ENCODE assay signal across 10 mouse cellular contexts in genomic region chr14:63054729-63055128, GRCm38 (mm10). TPM values are rescaled to one million over a fixed set of nuclear protein-coding genes. Genes with fewer than 3 reads are reported as not detected.
DNase-seq lines count a peak whose midpoint lies in the region; ATAC-seq and TF ChIP-seq lines count a peak whose summit lies in the region.
"Had no signal": no experiment of that assay in that cellular context is flagged by ENCODE, and none has a peak within 500 bp of the region (broad histone marks: within the 10 kb centered on the region; RNA-seq: fewer than 3 reads in every experiment).

No protein-coding gene starts in this region.

- peaks cover 7% of the 10 kb centered on the region for H3K4me1 ChIP-seq in forebrain, embryonic 10.5 days
- H3K4me1 ChIP-seq in forebrain, embryonic 12.5 days = peaks cover 3% of the 10 kb centered on the region; the same call in 1 of the 2 replicates
- no peaks in the 10 kb centered on the region for H3K4me1 ChIP-seq in embryonic facial prominence, embryonic 14.5 days (ENCODE audit: control insufficient read depth, insufficient read depth, low read length)
- peaks cover 22% of the 10 kb centered on the region for H3K4me1 ChIP-seq in heart, embryonic 15.5 days (replicated peaks)

- peak overlapping the region; percentile 21; the same call in 1 of the 2 replicates for H3K27ac ChIP-seq in forebrain, embryonic 10.5 days
- no peak overlapping the region for H3K27ac ChIP-seq in forebrain, embryonic 12.5 days
- H3K27ac ChIP-seq in embryonic facial prominence, embryonic 14.5 days (replicated peaks; ENCODE audit: low read depth, low read length) = no peak overlapping the region
- peak overlapping the region; percentile 83 for H3K27ac ChIP-seq in heart, embryonic 15.5 days
- H3K27ac ChIP-seq: midbrain, embryonic 12.5 days had no signal

- no peaks in the 10 kb centered on the region for H3K36me3 ChIP-seq in forebrain, embryonic 10.5 days (replicated peaks)
- no peaks in the 10 kb centered on the region for H3K36me3 ChIP-seq in forebrain, embryonic 12.5 days (replicated peaks)
- H3K36me3 ChIP-seq in embryonic facial prominence, embryonic 14.5 days (ENCODE audit: control insufficient read depth, insufficient read depth, low read length) = no peaks in the 10 kb centered on the region
- H3K36me3 ChIP-seq in heart, embryonic 15.5 days = no peaks in the 10 kb centered on the region
- no peaks in the 10 kb centered on the region for H3K36me3 ChIP-seq in myocyte (ENCODE audit: control insufficient read depth, insufficient read depth)
- H3K36me3 ChIP-seq: midbrain, embryonic 12.5 days had no signal

- ATAC-seq in forebrain, embryonic 12.5 days (ENCODE audit: low FRiP score) = no peak
- peak; percentile 89 for ATAC-seq in embryonic facial prominence, embryonic 14.5 days (ENCODE audit: low read depth)
- peak; percentile 97 for ATAC-seq in heart, embryonic 15.5 days (replicated peaks; ENCODE audit: insufficient number of reproducible peaks, insufficient read depth, low FRiP score, low read depth)
- no peak for ATAC-seq in erythroblast, adult 5-6 weeks (replicated peaks; ENCODE audit: low FRiP score, poor library complexity, severe bottlenecking)

- H3K4me3 ChIP-seq in forebrain, embryonic 10.5 days = no peak overlapping the region
- H3K4me3 ChIP-seq in forebrain, embryonic 12.5 days (replicated peaks) = no peak overlapping the region
- no peak overlapping the region for H3K4me3 ChIP-seq in embryonic facial prominence, embryonic 14.5 days (ENCODE audit: low read depth, low read length)
- H3K4me3 ChIP-seq in heart, embryonic 15.5 days = no peak overlapping the region
- no peak overlapping the region for H3K4me3 ChIP-seq in myocyte
- H3K4me3 ChIP-seq: midbrain, embryonic 12.5 days had no signal

- no peaks in the 10 kb centered on the region for H3K9me3 ChIP-seq in forebrain, embryonic 10.5 days
- no peaks in the 10 kb centered on the region for H3K9me3 ChIP-seq in forebrain, embryonic 12.5 days
- H3K9me3 ChIP-seq in embryonic facial prominence, embryonic 14.5 days (ENCODE audit: control insufficient read depth, low read length) = no peaks in the 10 kb centered on the region
- no peaks in the 10 kb centered on the region for H3K9me3 ChIP-seq in heart, embryonic 15.5 days (replicated peaks)
- H3K9me3 ChIP-seq: midbrain, embryonic 12.5 days had no signal

- 39% methylated on average over 6 of the region's 6 CpGs for WGBS in forebrain, embryonic 10.5 days
- 46% methylated on average over 6 of the region's 6 CpGs for WGBS in forebrain, embryonic 12.5 days
- 21% methylated on average over 5 of the region's 6 CpGs for WGBS in embryonic facial prominence, embryonic 14.5 days
- WGBS in heart, embryonic 15.5 days = 4% methylated on average over 6 of the region's 6 CpGs

- no peak for DNase-seq in forebrain, embryonic 10.5 days (ENCODE audit: extremely low spot score, low spot score)
- DNase-seq in adrenal gland, postnatal 14 days = peak; percentile 93
- DNase-seq in embryonic facial prominence, embryonic 14.5 days (ENCODE audit: low spot score) = peak; percentile 70
- DNase-seq in layer of hippocampus, postnatal 10 days (ENCODE audit: low spot score in 2 of 2) = peak; percentile 26 to 30

- H3K79me2 ChIP-seq in myocyte (ENCODE audit: control insufficient read depth, insufficient read depth) = no peaks in the 10 kb centered on the region

- H3K4me2 ChIP-seq in forebrain, embryonic 12.5 days = no peak overlapping the region
- no peak overlapping the region for H3K4me2 ChIP-seq in embryonic facial prominence, embryonic 14.5 days (ENCODE audit: low read depth, low read length)
- H3K4me2 ChIP-seq in heart, embryonic 15.5 days = peak overlapping the region; percentile 41
- peak overlapping the region; percentile 59 for H3K4me2 ChIP-seq in myocyte (ENCODE audit: low read depth)
- H3K4me2 ChIP-seq: midbrain, embryonic 12.5 days had no signal

- H3K27me3 ChIP-seq in forebrain, embryonic 10.5 days (ENCODE audit: poor library complexity, severe bottlenecking) = no peaks in the 10 kb centered on the region
- H3K27me3 ChIP-seq in forebrain, embryonic 12.5 days = no peaks in the 10 kb centered on the region
- H3K27me3 ChIP-seq in embryonic facial prominence, embryonic 14.5 days (replicated peaks; ENCODE audit: control insufficient read depth, insufficient read depth, low read length) = no peaks in the 10 kb centered on the region
- H3K27me3 ChIP-seq in heart, embryonic 15.5 days = no peaks in the 10 kb centered on the region
- H3K27me3 ChIP-seq in myocyte (ENCODE audit: control insufficient read depth, insufficient read depth, insufficient read length) = no peaks in the 10 kb centered on the region
- H3K27me3 ChIP-seq: midbrain, embryonic 12.5 days had no signal

- TF ChIP-seq POLR2A in myocyte (IDR thresholded peaks at IDR 0.05; ENCODE audit: insufficient read length, low read depth) = peak; percentile 24

- no peak overlapping the region for H3K9ac ChIP-seq in forebrain, embryonic 12.5 days
- H3K9ac ChIP-seq in embryonic facial prominence, embryonic 14.5 days (ENCODE audit: low read depth, low read length) = no peak overlapping the region
- H3K9ac ChIP-seq in heart, embryonic 15.5 days = 0 out of 2 replicates have a peak overlapping the region, but pooled peaks have one; percentile 24
- H3K9ac ChIP-seq: midbrain, embryonic 12.5 days had no signal

- no peak overlapping the region for H3ac ChIP-seq in myocyte (ENCODE audit: control insufficient read depth, insufficient read length)

TF ChIP-seq in myocyte, 11 proteins besides CTCF, POLR2A, EP300 and RAD21:
- TF ChIP-seq REST (IDR thresholded peaks at IDR 0.05; ENCODE audit: insufficient read depth, insufficient read length) = no peak
- peak in 2 of 3 experiments; percentile 44 to 47 for TF ChIP-seq MYOD1 (IDR thresholded peaks at IDR 0.05; ENCODE audit: control insufficient read depth in 1 of 3, insufficient read length in 2 of 3, low read depth in 2 of 3)
- TF ChIP-seq MAX (IDR thresholded peaks at IDR 0.05; ENCODE audit: low read depth) = no peak

RNA-seq across cellular contexts. Expression of gene Defb30, which starts 5.0 kb away (rescaled TPM):
- not detected in 2 replicates for polyA plus RNA-seq in forebrain, embryonic 10.5 days (2016; fragmentation: Nextera tagmentation; extraction: Ambion mirVana)
- not detected in 2 replicates for polyA plus RNA-seq in forebrain, embryonic 12.5 days (2016; fragmentation: Nextera tagmentation; extraction: Ambion mirVana)
- not detected in 2 replicates for total RNA-seq in adrenal gland, postnatal 14 days (2021)
- polyA plus RNA-seq in embryonic facial prominence, embryonic 14.5 days (2014; fragmentation: Nextera tagmentation; extraction: Ambion mirVana) = not detected in 2 replicates
- polyA plus RNA-seq in heart, embryonic 15.5 days (2015; fragmentation: Nextera tagmentation; extraction: Ambion mirVana) = not detected in 2 replicates
- not detected for total RNA-seq in layer of hippocampus, postnatal 10 days (2021)
- polyA plus RNA-seq in myocyte (2012; fragmentation: generic; extraction: Trizol) = not detected
- not detected in 2 replicates for total RNA-seq in erythroblast, adult 5-6 weeks (2015; ENCODE audit: low replicate concordance)
- total RNA-seq in erythroblast, adult 5-6 weeks (2017; ENCODE audit: low replicate concordance) = not detected in 2 replicates
- total RNA-seq: common myeloid progenitor, adult 5-6 weeks had no signal
- polyA plus RNA-seq: midbrain, embryonic 12.5 days had no signal

RNA-seq across cellular contexts. Expression of gene Defb42, which starts 7.9 kb away (rescaled TPM):
- not detected in 2 replicates for polyA plus RNA-seq in forebrain, embryonic 10.5 days (2016; fragmentation: Nextera tagmentation; extraction: Ambion mirVana)
- not detected in 2 replicates for polyA plus RNA-seq in forebrain, embryonic 12.5 days (2016; fragmentation: Nextera tagmentation; extraction: Ambion mirVana)
- 0.86 and 1.7 TPM in 2 replicates for total RNA-seq in adrenal gland, postnatal 14 days (2021)
- 0.47 TPM in 1 of 2 replicates, not detected in the other for polyA plus RNA-seq in embryonic facial prominence, embryonic 14.5 days (2014; fragmentation: Nextera tagmentation; extraction: Ambion mirVana)
- 1.5 and 1.6 TPM in 2 replicates for polyA plus RNA-seq in heart, embryonic 15.5 days (2015; fragmentation: Nextera tagmentation; extraction: Ambion mirVana)
- total RNA-seq in layer of hippocampus, postnatal 10 days (2021) = not detected
- polyA plus RNA-seq in myocyte (2012; fragmentation: generic; extraction: Trizol) = 0.40 TPM
- total RNA-seq in erythroblast, adult 5-6 weeks (2015; ENCODE audit: low replicate concordance) = not detected in 2 replicates
- total RNA-seq in erythroblast, adult 5-6 weeks (2017; ENCODE audit: low replicate concordance) = not detected in 2 replicates
- total RNA-seq: common myeloid progenitor, adult 5-6 weeks had no signal
- polyA plus RNA-seq: midbrain, embryonic 12.5 days had no signal

RNA-seq across cellular contexts. Expression of gene Defb43, which starts 43.2 kb away (rescaled TPM):
- polyA plus RNA-seq in forebrain, embryonic 10.5 days (2016; fragmentation: Nextera tagmentation; extraction: Ambion mirVana) = not detected in 2 replicates
- not detected in 2 replicates for polyA plus RNA-seq in forebrain, embryonic 12.5 days (2016; fragmentation: Nextera tagmentation; extraction: Ambion mirVana)
- total RNA-seq in adrenal gland, postnatal 14 days (2021) = not detected in 2 replicates
- polyA plus RNA-seq in embryonic facial prominence, embryonic 14.5 days (2014; fragmentation: Nextera tagmentation; extraction: Ambion mirVana) = not detected in 2 replicates
- polyA plus RNA-seq in heart, embryonic 15.5 days (2015; fragmentation: Nextera tagmentation; extraction: Ambion mirVana) = not detected in 2 replicates
- not detected for total RNA-seq in layer of hippocampus, postnatal 10 days (2021)
- not detected for polyA plus RNA-seq in myocyte (2012; fragmentation: generic; extraction: Trizol)
- not detected in 2 replicates for total RNA-seq in erythroblast, adult 5-6 weeks (2015; ENCODE audit: low replicate concordance)
- not detected in 2 replicates for total RNA-seq in erythroblast, adult 5-6 weeks (2017; ENCODE audit: low replicate concordance)
- total RNA-seq: common myeloid progenitor, adult 5-6 weeks had no signal
- polyA plus RNA-seq: midbrain, embryonic 12.5 days had no signal

RNA-seq across cellular contexts. Expression of gene Defb47, which starts 56.9 kb away (rescaled TPM):
- polyA plus RNA-seq in forebrain, embryonic 10.5 days (2016; fragmentation: Nextera tagmentation; extraction: Ambion mirVana) = not detected in 2 replicates
- polyA plus RNA-seq in forebrain, embryonic 12.5 days (2016; fragmentation: Nextera tagmentation; extraction: Ambion mirVana) = not detected in 2 replicates
- not detected in 2 replicates for total RNA-seq in adrenal gland, postnatal 14 days (2021)
- polyA plus RNA-seq in embryonic facial prominence, embryonic 14.5 days (2014; fragmentation: Nextera tagmentation; extraction: Ambion mirVana) = not detected in 2 replicates
- polyA plus RNA-seq in heart, embryonic 15.5 days (2015; fragmentation: Nextera tagmentation; extraction: Ambion mirVana) = not detected in 2 replicates
- total RNA-seq in layer of hippocampus, postnatal 10 days (2021) = not detected
- polyA plus RNA-seq in myocyte (2012; fragmentation: generic; extraction: Trizol) = 0.26 TPM
- total RNA-seq in erythroblast, adult 5-6 weeks (2015; ENCODE audit: low replicate concordance) = not detected in 2 replicates
- not detected in 2 replicates for total RNA-seq in erythroblast, adult 5-6 weeks (2017; ENCODE audit: low replicate concordance)
- total RNA-seq: common myeloid progenitor, adult 5-6 weeks had no signal
- polyA plus RNA-seq: midbrain, embryonic 12.5 days had no signal

Comparison
In these comparisons a context has a peak if more than half of its experiments do, and no peak if none do; other contexts are left out.
1. H3K27ac ChIP-seq: peak in forebrain, embryonic 10.5 days (single experiment) and heart, embryonic 15.5 days (single experiment); none in forebrain, embryonic 12.5 days (single experiment) and embryonic facial prominence, embryonic 14.5 days (single experiment).
2. ATAC-seq: peak in embryonic facial prominence, embryonic 14.5 days (single experiment) and heart, embryonic 15.5 days (single experiment); none in forebrain, embryonic 12.5 days (single experiment) and erythroblast, adult 5-6 weeks (single experiment).
3. H3K4me2 ChIP-seq: peak in heart, embryonic 15.5 days (single experiment) and myocyte (single experiment); none in forebrain, embryonic 12.5 days (single experiment) and embryonic facial prominence, embryonic 14.5 days (single experiment).